Mouse (Mus musculus): ENCODE measurements at regions not wholly inside any gene's neighbourhood (a gene's known extent, or its start where the extent isn't known, plus 50 kb on each side); places are given as distances from the start of the nearest gene placed in this dataset.

DNA sequence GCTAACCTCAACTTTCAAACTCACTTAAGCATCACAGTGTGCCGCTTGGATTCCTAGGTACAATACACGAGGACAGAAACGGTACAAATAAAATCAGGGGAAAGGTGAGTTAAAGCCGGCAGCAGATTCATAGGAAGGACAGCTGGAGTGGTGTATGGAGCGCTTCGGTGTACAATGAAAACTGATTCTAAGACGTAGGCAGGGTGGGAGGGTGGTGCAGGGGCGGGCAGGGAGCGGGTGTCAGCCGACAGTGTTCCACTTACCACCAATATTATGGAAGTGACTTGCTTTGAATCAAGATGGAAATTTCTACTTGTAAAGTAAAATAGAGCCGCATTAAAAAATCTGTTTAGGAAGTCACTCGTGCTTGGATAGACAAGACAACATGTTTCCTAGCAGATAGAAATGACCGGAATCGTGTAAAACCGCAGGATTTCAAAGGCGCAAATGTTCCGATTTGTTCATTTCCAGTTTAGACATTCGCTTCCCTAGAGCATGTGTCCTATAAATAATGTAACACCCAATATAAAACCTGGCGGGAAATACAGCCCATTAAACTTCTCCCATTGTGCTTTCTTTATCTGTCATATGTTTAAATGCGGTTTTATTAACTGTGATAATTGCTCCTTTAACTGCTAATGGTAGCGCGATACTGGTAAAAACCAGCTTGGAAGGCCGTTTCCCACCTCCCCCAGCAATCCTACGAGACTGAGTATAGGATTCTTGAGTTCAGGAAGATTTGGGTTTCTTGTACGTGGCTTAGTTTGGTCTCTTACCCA, 203.3 kb downstream of the Lrig3 start:
- H3K4me3 ChIP-seq (ENCODE audit: insufficient read depth, low read length) = no peak overlapping the region
- H3K4me1 ChIP-seq (ENCODE audit: control insufficient read depth, insufficient read depth, low read length) = no peaks in the 10 kb centered on the region
- H3K27ac ChIP-seq (ENCODE audit: insufficient read depth, low read length) = no peak overlapping the region
- TF ChIP-seq POLR2A (IDR thresholded peaks at IDR 0.05; ENCODE audit: extremely low read depth, insufficient read depth, low read length) (no peak), CTCF (IDR thresholded peaks at IDR 0.05; ENCODE audit: extremely low read depth, insufficient read depth, low read length) (no peak)

DNA sequence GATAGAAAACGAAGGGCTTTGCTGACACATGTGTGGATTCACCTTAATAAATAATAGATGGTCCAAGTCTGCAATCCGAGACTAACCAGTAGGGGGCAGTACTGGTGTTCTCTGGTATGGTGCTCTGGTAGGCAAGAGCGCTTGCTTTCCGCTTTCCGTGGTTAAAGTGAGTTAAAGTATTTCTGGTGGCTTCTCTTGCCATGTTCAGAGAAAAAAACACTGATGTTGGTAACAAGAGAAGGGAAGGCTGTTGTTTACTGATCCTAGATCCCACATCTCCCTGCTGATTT, 203.9 kb downstream of the Lrig3 start:
- H3K27ac ChIP-seq (ENCODE audit: insufficient read depth, low read length) = no peak overlapping the region
- H3K4me1 ChIP-seq (ENCODE audit: control insufficient read depth, insufficient read depth, low read length) = no peaks in the 10 kb centered on the region
- no peak overlapping the region for H3K4me3 ChIP-seq (ENCODE audit: insufficient read depth, low read length)
- TF ChIP-seq POLR2A (IDR thresholded peaks at IDR 0.05; ENCODE audit: extremely low read depth, insufficient read depth, low read length) = no peak
- TF ChIP-seq CTCF (IDR thresholded peaks at IDR 0.05; ENCODE audit: extremely low read depth, insufficient read depth, low read length) = peak; percentile 24; the same call in 1 of the 2 replicates

DNA sequence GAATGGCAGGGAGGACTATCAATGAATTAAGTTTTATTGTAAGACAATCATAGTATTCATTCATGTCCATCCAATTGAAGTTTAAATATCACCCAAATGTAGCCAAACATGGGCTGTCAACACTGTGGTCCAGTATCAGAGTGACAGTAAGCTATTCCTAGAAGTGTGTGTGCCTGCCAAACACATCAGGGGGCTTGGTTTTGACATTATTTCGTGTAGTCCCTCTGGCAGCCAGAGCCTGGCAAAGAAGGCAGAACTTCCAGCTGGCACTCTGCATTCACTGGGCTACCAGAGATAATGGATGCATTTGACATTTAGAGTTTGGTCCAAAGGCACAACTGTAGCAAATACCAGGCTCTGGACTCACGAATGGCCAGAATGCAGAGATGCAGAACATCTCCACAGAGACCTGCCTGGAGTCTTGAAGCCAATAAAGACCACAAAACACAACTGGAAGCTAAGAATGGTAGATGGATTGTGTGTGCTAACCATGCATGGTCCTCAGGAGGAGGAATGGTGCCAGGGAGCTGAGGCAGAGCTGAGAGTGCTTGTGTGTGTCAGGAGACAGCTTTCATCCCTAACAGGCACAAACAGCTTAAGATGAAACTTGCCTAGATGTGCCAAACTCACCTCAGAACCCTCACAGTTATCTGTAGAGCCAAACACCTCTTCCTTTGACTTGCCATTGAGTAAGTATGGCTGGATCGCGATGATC, 210.9 kb downstream of the Lrig3 start:
- Histone ChIP-seq H3K4me1 (ENCODE audit: control insufficient read depth, insufficient read depth, low read length) (no peaks in the 10 kb centered on the region), H3K27ac (ENCODE audit: insufficient read depth, low read length) (no peak overlapping the region), H3K4me3 (ENCODE audit: insufficient read depth, low read length) (no peak overlapping the region)
- TF ChIP-seq CTCF (IDR thresholded peaks at IDR 0.05; ENCODE audit: extremely low read depth, insufficient read depth, low read length) (no peak), POLR2A (IDR thresholded peaks at IDR 0.05; ENCODE audit: extremely low read depth, insufficient read depth, low read length) (no peak)

DNA sequence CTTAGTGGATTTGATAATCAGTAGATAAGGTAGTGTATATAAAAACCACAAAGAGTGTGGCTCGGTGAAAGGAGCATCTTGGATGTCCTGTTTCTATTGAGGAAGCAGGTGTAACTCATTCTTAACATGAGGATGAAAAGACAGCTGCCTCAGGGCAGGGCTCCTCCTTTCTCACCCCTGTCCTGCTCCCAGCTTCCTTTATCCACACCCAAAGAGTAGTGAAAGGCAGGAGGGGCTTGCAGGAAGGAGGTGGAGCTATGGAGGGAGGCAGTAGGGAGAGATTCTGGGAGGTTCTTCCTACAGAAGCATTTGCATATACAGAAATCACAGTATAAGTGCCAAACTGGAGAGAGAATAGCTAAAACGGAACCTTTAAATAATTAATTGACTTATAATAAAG, 216.4 kb downstream of the Lrig3 start:
- Histone ChIP-seq H3K4me3 (ENCODE audit: insufficient read depth, low read length) (no peak overlapping the region), H3K4me1 (ENCODE audit: control insufficient read depth, insufficient read depth, low read length) (no peaks in the 10 kb centered on the region), H3K27ac (ENCODE audit: insufficient read depth, low read length) (no peak overlapping the region)
- TF ChIP-seq POLR2A (IDR thresholded peaks at IDR 0.05; ENCODE audit: extremely low read depth, insufficient read depth, low read length) (no peak), CTCF (IDR thresholded peaks at IDR 0.05; ENCODE audit: extremely low read depth, insufficient read depth, low read length) (no peak)

DNA sequence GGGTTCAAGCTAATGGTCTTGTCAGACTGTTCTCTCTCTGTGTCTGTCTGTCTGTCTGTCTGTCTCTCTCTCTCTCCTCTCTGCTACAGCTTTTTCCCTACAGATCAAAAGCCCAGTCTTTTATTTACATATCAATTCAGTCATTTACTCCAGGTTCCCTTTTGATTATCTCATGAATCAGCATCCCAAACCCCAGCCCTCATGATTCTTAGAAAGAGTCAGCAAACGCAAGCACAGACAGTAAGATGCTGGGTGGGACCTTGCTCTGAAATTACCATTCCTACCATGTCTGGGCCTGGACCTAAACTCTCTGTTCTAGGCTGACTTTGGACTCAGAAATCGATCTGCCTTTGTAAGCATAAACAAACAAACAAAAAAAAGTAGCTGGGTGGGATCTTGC, 218.0 kb downstream of the Lrig3 start:
- no peak overlapping the region for H3K27ac ChIP-seq (ENCODE audit: insufficient read depth, low read length)
- TF ChIP-seq CTCF (IDR thresholded peaks at IDR 0.05; ENCODE audit: extremely low read depth, insufficient read depth, low read length) (no peak), POLR2A (IDR thresholded peaks at IDR 0.05; ENCODE audit: extremely low read depth, insufficient read depth, low read length) (no peak)
- no peak overlapping the region for H3K4me3 ChIP-seq (ENCODE audit: insufficient read depth, low read length)
- H3K4me1 ChIP-seq (ENCODE audit: control insufficient read depth, insufficient read depth, low read length) = no peaks in the 10 kb centered on the region

GRCm38 (mm10) chr10:126185410-126185809, 219.4 kb downstream of the Lrig3 start:
- Histone ChIP-seq H3K4me1 (ENCODE audit: control insufficient read depth, insufficient read depth, low read length) (no peaks in the 10 kb centered on the region), H3K27ac (ENCODE audit: insufficient read depth, low read length) (no peak overlapping the region), H3K4me3 (ENCODE audit: insufficient read depth, low read length) (no peak overlapping the region)
- TF ChIP-seq POLR2A (IDR thresholded peaks at IDR 0.05; ENCODE audit: extremely low read depth, insufficient read depth, low read length) = no peak
- TF ChIP-seq CTCF (IDR thresholded peaks at IDR 0.05; ENCODE audit: extremely low read depth, insufficient read depth, low read length) = no peak

GRCm38 (mm10) chr10:126186086-126186485, 220.1 kb downstream of the Lrig3 start:
- no peak for TF ChIP-seq POLR2A (IDR thresholded peaks at IDR 0.05; ENCODE audit: extremely low read depth, insufficient read depth, low read length)
- no peak for TF ChIP-seq CTCF (IDR thresholded peaks at IDR 0.05; ENCODE audit: extremely low read depth, insufficient read depth, low read length)
- Histone ChIP-seq H3K27ac (ENCODE audit: insufficient read depth, low read length) (no peak overlapping the region), H3K4me1 (ENCODE audit: control insufficient read depth, insufficient read depth, low read length) (no peaks in the 10 kb centered on the region), H3K4me3 (ENCODE audit: insufficient read depth, low read length) (no peak overlapping the region)

GRCm38 (mm10) chr10:126189001-126189400, 223.0 kb downstream of the Lrig3 start:
- TF ChIP-seq POLR2A (IDR thresholded peaks at IDR 0.05; ENCODE audit: extremely low read depth, insufficient read depth, low read length) (no peak), CTCF (IDR thresholded peaks at IDR 0.05; ENCODE audit: extremely low read depth, insufficient read depth, low read length) (no peak)
- Histone ChIP-seq H3K27ac (ENCODE audit: insufficient read depth, low read length) (no peak overlapping the region), H3K4me3 (ENCODE audit: insufficient read depth, low read length) (no peak overlapping the region), H3K4me1 (ENCODE audit: control insufficient read depth, insufficient read depth, low read length) (no peaks in the 10 kb centered on the region)
